Mouse (Mus musculus): ENCODE measurements around the gene Plekhj1.
A peak's percentile ranks its signal among the peaks of the same experiment; 100 is the strongest.
"Not testable (repeated sequence)": the region's sequence is repeated elsewhere in the genome, so short reads cannot be mapped to it uniquely, and the experiment has no call there.

The Plekhj1 gene

GRCm38 (mm10) chr10:80798150-80799006 is at the start of gene Plekhj1, which contains the start of gene Sf3a2:
TSS of gene Plekhj1 (minus strand) at chr10:80798626.
TSS of gene Sf3a2 (plus strand) at chr10:80798198.
- DNase-seq (ENCODE audit: low read depth, low spot score) = peak; percentile 97

GRCm38 (mm10) chr10:80845732-80846131 is 47.3 kb upstream of the Plekhj1 start:
- DNase-seq (ENCODE audit: low read depth, low spot score) = no peak

- DNase-seq (ENCODE audit: low read depth, low spot score) = no peak
Observed at GRCm38 (mm10) chr10:80845055-80845693, 46.7 kb upstream of the Plekhj1 start.

- DNase-seq (ENCODE audit: low read depth, low spot score) = no peak
Observed at GRCm38 (mm10) chr10:80843931-80844547, 45.6 kb upstream of the Plekhj1 start, which contains the start of gene Lingo3. TSS of gene Lingo3 (minus strand) at chr10:80844039.

GRCm38 (mm10) chr10:80843087-80843930 is 44.9 kb upstream of the Plekhj1 start:
- DNase-seq (ENCODE audit: low read depth, low spot score) = no peak

GRCm38 (mm10) chr10:80842334-80842733 is 43.9 kb upstream of the Plekhj1 start:
- no peak for DNase-seq (ENCODE audit: low read depth, low spot score)

GRCm38 (mm10) chr10:80841685-80842084 is 43.3 kb upstream of the Plekhj1 start:
- DNase-seq (ENCODE audit: low read depth, low spot score) = no peak

GRCm38 (mm10) chr10:80839848-80840247 is 41.4 kb upstream of the Plekhj1 start:
- DNase-seq (ENCODE audit: low read depth, low spot score) = no peak

- no peak for DNase-seq (ENCODE audit: low read depth, low spot score)
Observed at GRCm38 (mm10) chr10:80838346-80838912, 40.0 kb upstream of the Plekhj1 start.

GRCm38 (mm10) chr10:80837827-80838226 is 39.4 kb upstream of the Plekhj1 start:
- no peak for DNase-seq (ENCODE audit: low read depth, low spot score)

- DNase-seq (ENCODE audit: low read depth, low spot score) = no peak
Observed at GRCm38 (mm10) chr10:80836949-80837379, 38.5 kb upstream of the Plekhj1 start.

GRCm38 (mm10) chr10:80835617-80836016 is 37.2 kb upstream of the Plekhj1 start:
- DNase-seq (ENCODE audit: low read depth, low spot score) = no peak

- no peak for DNase-seq (ENCODE audit: low read depth, low spot score)
Observed at GRCm38 (mm10) chr10:80832818-80833217, 34.4 kb upstream of the Plekhj1 start.

GRCm38 (mm10) chr10:80831136-80831535 is 32.7 kb upstream of the Plekhj1 start:
- peak; percentile 72 for DNase-seq (ENCODE audit: low read depth, low spot score)

GRCm38 (mm10) chr10:80829359-80830278 is 31.2 kb upstream of the Plekhj1 start:
- no peak for DNase-seq (ENCODE audit: low read depth, low spot score)

GRCm38 (mm10) chr10:80828587-80828986 is 30.2 kb upstream of the Plekhj1 start:
- DNase-seq (ENCODE audit: low read depth, low spot score) = not testable (repeated sequence)

GRCm38 (mm10) chr10:80827870-80828420 is 29.5 kb upstream of the Plekhj1 start:
- DNase-seq (ENCODE audit: low read depth, low spot score) = no peak

- no peak for DNase-seq (ENCODE audit: low read depth, low spot score)
Observed at GRCm38 (mm10) chr10:80827063-80827869, 28.8 kb upstream of the Plekhj1 start.

Measured in forelimb bud, embryonic 11.5 days (tissue).